ENCODE assay signal across 21 mouse cellular contexts in genomic region chr2:150837781-150838180, GRCm38 (mm10). TPM values are rescaled to one million over a fixed set of nuclear protein-coding genes. Genes with fewer than 3 reads are reported as not detected.
DNase-seq lines count a peak whose midpoint lies in the region; ATAC-seq and TF ChIP-seq lines count a peak whose summit lies in the region.
"Had no signal": no experiment of that assay in that cellular context is flagged by ENCODE, and none has a peak within 500 bp of the region (broad histone marks: within the 10 kb centered on the region; RNA-seq: fewer than 3 reads in every experiment).

No protein-coding gene starts in this region.

- H3K36me3 ChIP-seq in heart, embryonic 12.5 days, result peaks cover 38% of the 10 kb centered on the region
- peaks cover 17% of the 10 kb centered on the region; the same call in 1 of the 2 replicates for H3K36me3 ChIP-seq in ES-E14 (ENCODE audit: control insufficient read depth, insufficient read depth, low read length, poor library complexity, severe bottlenecking)

- no peak overlapping the region for H3K27ac ChIP-seq in heart, embryonic 12.5 days (ENCODE audit: poor library complexity, severe bottlenecking)
- H3K27ac ChIP-seq in left cerebral cortex, adult 2 months, result peak overlapping the region; percentile 41
- peak overlapping the region; percentile 24; the same call in 1 of the 2 replicates for H3K27ac ChIP-seq in ES-E14 (ENCODE audit: insufficient read depth, low read depth, low read length, poor library complexity, severe bottlenecking)
- H3K27ac ChIP-seq: forebrain, embryonic 13.5 days; gastrocnemius, adult 2 months; hindbrain, embryonic 15.5 days had no signal

- TF ChIP-seq CTCF in left cerebral cortex, adult 2 months (IDR thresholded peaks at IDR 0.05), result no peak

- H3K4me3 ChIP-seq in heart, embryonic 12.5 days, result no peak overlapping the region
- H3K4me3 ChIP-seq in left cerebral cortex, adult 2 months, result no peak overlapping the region
- no peak overlapping the region for H3K4me3 ChIP-seq in ES-E14 (ENCODE audit: insufficient read depth in 1 of 2, low read depth in 1 of 2, low read length in 2 of 2, poor library complexity in 1 of 2, severe bottlenecking in 1 of 2)
- H3K4me3 ChIP-seq: forebrain, embryonic 13.5 days; gastrocnemius, adult 2 months; hindbrain, embryonic 15.5 days had no signal

- H3K27me3 ChIP-seq in heart, embryonic 12.5 days (replicated peaks), result no peaks in the 10 kb centered on the region
- H3K27me3 ChIP-seq: CH12.LX; forebrain, embryonic 13.5 days; hindbrain, embryonic 15.5 days had no signal

- no peak overlapping the region for H3K9ac ChIP-seq in heart, embryonic 12.5 days
- H3K9ac ChIP-seq in ES-E14 (ENCODE audit: insufficient read depth, low read depth, low read length, poor library complexity, severe bottlenecking), result no peak overlapping the region
- H3K9ac ChIP-seq: forebrain, embryonic 13.5 days; hindbrain, embryonic 15.5 days had no signal

- in situ Hi-C loops in ES-E14 (cut with MboI; ENCODE audit: low sequenced_read_pairs in 2 of 2, unreplicated experiment in 2 of 2), result no loop called here

- no peak overlapping the region for H3K4me2 ChIP-seq in heart, embryonic 12.5 days
- H3K4me2 ChIP-seq: forebrain, embryonic 13.5 days; heart, embryonic 11.5 days; hindbrain, embryonic 15.5 days had no signal

- peak; percentile 91 for DNase-seq in heart, adult 11 months
- DNase-seq in left cerebral cortex, adult 2 months (ENCODE audit: extremely low spot score in 1 of 2, low spot score in 2 of 2), result no peak
- DNase-seq in left cerebral cortex, postnatal 10 days (ENCODE audit: extremely low spot score in 1 of 2, low spot score in 2 of 2), result no peak
- DNase-seq in ES-E14 (ENCODE audit: low read depth, low spot score), result no peak
- no peak for DNase-seq in spleen, postnatal 14 days (ENCODE audit: low spot score in 2 of 2)
- DNase-seq: adrenal gland, adult 2 months; adrenal gland, postnatal 25 days; cerebellum, adult 11 months; cerebellum, adult 8-10 months; cerebellum, postnatal 25 days; gastrocnemius, adult 2 months; gastrocnemius, postnatal 25 days; heart, adult 18-20 months; heart, postnatal 36 days had no signal

- H3K4me1 ChIP-seq in heart, embryonic 12.5 days (replicated peaks), result peaks cover 7% of the 10 kb centered on the region; the same call in 1 of the 2 replicates
- H3K4me1 ChIP-seq in ES-E14 (ENCODE audit: control insufficient read depth in 2 of 2, insufficient read depth in 2 of 2, low read length in 2 of 2, poor library complexity in 1 of 2), result peaks cover 8 to 13% of the 10 kb centered on the region in 2 experiments
- H3K4me1 ChIP-seq: forebrain, embryonic 13.5 days; hindbrain, embryonic 15.5 days had no signal

- no peak; the same call in 1 of the 2 replicates for ATAC-seq in heart, embryonic 12.5 days (ENCODE audit: insufficient number of reproducible peaks, low FRiP score)
- 0 out of 2 replicates have a peak, but pooled peaks have one; percentile 13 for ATAC-seq in granulocyte monocyte progenitor cell, adult 5-6 weeks (replicated peaks; ENCODE audit: poor library complexity, severe bottlenecking)
- ATAC-seq in CD4-positive, CD25-positive, alpha-beta regulatory T cell, adult 4 months, result no peak
- ATAC-seq: forebrain, embryonic 13.5 days had no signal

- no peaks in the 10 kb centered on the region for H3K9me3 ChIP-seq in heart, embryonic 12.5 days (replicated peaks)
- H3K9me3 ChIP-seq in ES-E14 (ENCODE audit: control insufficient read depth, insufficient read depth, low read depth, low read length), result no peaks in the 10 kb centered on the region
- H3K9me3 ChIP-seq: forebrain, embryonic 13.5 days; hindbrain, embryonic 15.5 days had no signal

- intact Hi-C loops in left cerebral cortex, adult 2 months (cut with DNase I), result no loop called here
- intact Hi-C loops in left cerebral cortex, postnatal 10 days (cut with DNase I), result loop anchor here (10.0 kb wide), 1 partner anchor 167 kb away; no protein-coding TSS in a partner anchor

- 87% methylated on average over 3 of the region's 3 CpGs for WGBS in heart, embryonic 12.5 days

TF ChIP-seq in ES-E14, 5 proteins besides CTCF, POLR2A, EP300 and RAD21:
- no peak for TF ChIP-seq HCFC1 (IDR thresholded peaks at IDR 0.05; ENCODE audit: borderline replicate concordance, insufficient read depth, low read length)
- no peak for TF ChIP-seq CHD2 (IDR thresholded peaks at IDR 0.05; ENCODE audit: low read depth, low read length)
- TF ChIP-seq MAFK (IDR thresholded peaks at IDR 0.05; ENCODE audit: insufficient read depth, low read depth, low read length), result no peak

RNA-seq across cellular contexts. Expression of gene Pygb, which starts 51.2 kb away (rescaled TPM):
- 212 and 213 TPM in 2 replicates for polyA plus RNA-seq in heart, embryonic 12.5 days (2016; fragmentation: Nextera tagmentation; extraction: Ambion mirVana)
- total RNA-seq in left cerebral cortex, adult 2 months (2021), result 100 to 1,000 TPM; 126 to 127 TPM
- 100 to 1,000 TPM; 135 to 136 TPM for total RNA-seq in left cerebral cortex, postnatal 10 days (2021)
- 10.4 and 10.8 TPM in 2 replicates for total RNA-seq in ES-E14 (2012; rRNA removed)
- total RNA-seq in granulocyte monocyte progenitor cell, adult 5-6 weeks (2014; fragmentation: Nextera tagmentation), result 18.3 and 18.9 TPM in 2 replicates
- 25.9 and 40.1 TPM in 2 replicates for total RNA-seq in granulocyte monocyte progenitor cell, adult 5-6 weeks (2017)
- polyA plus RNA-seq in CD4-positive, CD25-positive, alpha-beta regulatory T cell, adult 4 months (2017; shearing (Covaris generic)), result 10 to 100 TPM; 34.4 to 85.4 TPM
